Mouse (Mus musculus) frontal cortex, adult (tissue): ENCODE results near the gene Wnk4.
A peak's percentile ranks its signal among the peaks of the same experiment; 100 is the strongest.

Experiments used
- ATAC-seq: cut with Nextera tagmentation; 2 replicates; pipeline ENCODE4 v1.9.2; 2017; ENCODE audit warnings: mild to moderate bottlenecking, moderate library complexity, mixed read lengths; ENCODE audit not compliant: low TSS enrichment

Gene Wnk4

DNA sequence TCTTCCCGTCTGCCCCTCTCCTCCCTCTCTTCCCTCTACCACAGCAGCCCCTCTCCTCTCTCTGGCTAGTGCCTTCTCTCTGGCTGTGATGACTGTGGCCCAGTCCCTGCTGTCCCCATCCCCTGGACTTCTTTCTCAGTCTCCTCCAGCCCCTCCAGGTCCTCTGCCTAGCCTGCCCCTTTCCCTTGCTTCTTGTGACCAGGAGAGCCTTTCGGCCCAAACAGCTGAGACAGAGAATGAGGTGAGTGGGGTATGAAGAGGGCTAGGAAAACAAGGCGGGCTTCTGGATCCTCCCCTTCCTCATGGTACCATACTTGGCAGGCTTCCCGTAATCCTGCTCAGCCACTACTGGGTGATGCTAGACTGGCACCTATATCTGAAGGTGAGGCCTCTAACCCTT is 14.9 kb downstream of the Wnk4 start:
- no peak for ATAC-seq

DNA sequence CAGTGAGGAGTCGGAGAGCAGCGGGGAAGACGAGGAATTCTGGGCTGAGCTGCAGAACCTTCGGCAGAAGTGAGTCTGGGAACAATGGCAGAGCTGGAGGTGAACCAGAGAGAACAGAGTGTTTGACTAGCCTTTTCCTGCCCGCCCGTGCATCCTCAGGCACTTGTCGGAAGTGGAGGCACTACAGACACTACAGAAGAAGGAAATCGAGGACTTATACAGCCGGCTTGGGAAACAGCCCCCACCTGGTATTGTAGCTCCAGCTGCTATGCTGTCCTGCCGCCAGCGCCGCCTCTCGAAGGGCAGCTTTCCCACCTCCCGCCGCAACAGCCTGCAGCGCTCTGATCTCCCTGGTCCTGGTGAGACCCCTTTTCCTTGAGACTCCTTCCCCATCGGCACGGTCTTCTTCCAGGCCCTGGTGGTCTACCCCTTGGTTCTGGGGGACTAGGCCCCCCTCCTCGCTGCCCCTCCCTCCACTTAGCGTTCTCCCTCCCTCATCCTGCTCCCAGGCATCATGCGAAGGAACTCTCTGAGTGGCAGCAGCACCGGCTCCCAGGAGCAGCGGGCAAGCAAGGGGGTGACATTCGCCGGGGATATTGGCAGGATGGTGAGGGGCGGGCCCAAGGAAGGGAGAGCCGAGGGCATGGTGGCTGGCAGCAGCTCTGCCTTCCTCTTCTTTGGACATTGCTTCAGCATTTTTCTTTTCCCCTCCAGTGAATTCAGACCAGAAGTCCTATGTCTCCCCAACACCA is 16.1 kb downstream of the Wnk4 start:
- no peak for ATAC-seq

DNA sequence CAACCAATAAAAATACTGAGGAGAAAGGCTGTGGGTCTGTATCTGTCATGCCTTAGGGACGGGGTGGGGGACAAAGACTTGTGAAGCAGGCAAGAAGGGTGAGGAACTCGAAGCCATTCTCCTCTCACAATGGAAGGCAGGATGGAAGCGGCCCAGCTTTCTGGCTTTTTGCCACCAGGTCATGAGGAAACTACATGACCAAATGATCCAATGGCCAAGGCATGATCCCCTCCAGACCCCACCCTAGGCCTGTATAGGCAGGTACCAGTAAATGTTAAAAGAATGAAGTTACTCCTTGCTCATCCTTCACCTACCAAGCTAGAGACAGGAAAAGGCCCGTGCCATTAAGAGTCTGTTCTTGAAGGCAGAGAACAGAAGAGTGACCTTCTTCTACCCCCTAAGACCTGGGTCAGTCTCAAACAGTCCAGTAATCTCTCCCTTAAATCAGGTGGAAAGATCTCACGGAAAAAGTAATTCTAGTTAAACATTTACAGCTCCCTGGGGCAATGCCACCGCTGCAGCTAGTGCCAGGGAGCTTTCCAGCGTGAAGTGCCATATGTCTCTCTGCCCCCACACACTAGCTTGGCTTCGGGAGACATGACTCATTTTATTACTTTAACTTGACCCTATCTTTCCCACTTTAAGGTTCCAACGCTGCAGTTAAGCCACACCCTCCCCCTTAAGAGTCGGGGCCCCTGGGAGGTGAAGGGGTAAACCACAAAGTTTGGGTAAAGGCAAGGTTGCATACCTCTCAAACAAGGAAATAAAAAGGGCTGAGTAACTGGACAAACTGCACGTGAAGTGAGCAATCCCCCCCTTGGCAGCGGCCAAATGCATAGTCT is 17.2 kb downstream of the Wnk4 start:
- no peak for ATAC-seq

DNA sequence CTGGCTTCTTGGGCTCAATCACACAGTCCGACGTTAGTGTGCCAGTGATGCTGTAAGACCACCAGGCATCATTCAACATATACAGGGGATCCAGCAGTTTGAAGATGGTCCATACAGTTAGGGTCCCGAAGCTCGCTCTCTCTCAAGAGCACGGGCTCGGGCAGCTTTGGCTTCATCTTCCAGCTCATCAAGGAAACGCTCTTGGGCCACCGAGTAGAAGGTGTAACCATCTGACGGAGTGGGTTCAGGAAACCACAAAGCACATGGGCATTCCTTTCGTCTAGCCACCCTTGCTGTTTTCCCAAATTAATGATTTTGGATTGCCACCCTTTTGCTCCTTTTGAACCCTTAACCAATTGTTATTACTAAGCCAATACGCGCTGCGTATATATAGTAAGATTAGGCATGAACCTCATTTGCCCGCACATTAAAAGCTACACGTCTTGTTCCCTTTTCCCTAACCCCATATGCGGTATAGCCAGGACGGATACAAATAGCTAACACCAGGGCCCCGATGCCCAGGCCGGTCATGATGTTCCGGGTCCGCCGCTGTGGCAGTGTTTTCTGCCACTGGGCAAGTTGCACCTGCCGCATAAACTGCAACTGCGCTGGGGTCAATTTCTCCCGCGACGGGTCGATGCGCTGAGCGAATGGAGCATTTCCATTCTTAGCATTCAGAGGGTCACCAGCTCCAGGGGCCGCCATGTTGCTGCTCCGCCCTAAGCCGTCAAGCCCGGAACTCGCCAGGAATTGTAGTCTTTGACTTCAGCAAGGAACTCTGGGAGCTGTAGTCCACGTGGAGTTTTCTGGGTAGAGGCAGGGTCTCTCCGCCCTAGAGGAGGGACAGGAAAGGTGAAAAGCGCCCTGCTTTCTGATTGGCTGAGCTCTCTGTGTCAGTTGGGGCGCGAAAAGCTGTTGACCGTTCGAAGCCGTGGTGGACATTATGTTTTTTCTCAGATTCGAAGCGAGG is 18.1 kb downstream of the Wnk4 start, which contains the start of the genes Cntd1 and Coa3:
Gene Cntd1 (plus strand): TSS at position 790 of the 970 bp plus-strand sequence.
Gene Coa3 (minus strand): TSS at position 892 of the 970 bp plus-strand sequence.
- ATAC-seq: peak; percentile 99

DNA sequence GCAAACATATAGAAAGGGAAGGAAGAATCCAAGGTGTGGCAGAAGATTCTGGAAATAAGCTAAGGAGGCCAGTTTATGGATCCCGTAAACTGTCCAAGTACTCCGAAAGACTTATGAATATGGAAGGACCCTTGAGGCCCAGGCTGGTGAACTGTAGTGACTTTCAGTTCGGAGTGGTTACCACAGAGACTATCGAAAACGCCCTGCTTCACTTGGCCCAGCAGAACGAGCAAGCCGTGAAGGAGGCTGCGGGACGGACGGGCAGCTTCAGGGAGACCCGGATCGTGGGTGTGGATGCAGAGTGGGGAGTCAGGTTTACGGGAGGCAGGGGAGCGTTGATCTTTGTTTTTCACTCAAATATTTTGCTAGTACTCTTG is 18.8 kb downstream of the Wnk4 start:
- peak; percentile 5; the same call in 1 of the 2 replicates for ATAC-seq

DNA sequence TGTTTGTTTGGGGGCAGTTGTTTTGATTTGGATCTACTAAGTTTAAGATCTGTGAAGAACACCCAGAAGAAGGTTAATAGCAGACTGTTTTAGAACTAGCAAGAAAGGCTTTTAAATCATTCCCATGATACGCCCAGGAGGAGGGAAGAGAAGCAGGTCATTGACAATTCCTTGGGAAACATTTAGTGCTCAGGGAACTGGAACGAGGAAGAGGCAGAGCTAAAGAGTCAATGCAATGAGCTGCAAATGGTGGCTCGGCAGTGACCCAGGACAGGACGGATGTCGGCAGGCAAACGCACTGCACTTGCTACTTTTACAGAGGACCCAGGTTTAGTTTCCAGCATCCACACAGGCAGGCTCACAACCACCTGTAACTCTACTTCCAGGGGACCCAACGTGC is 20.5 kb downstream of the Wnk4 start:
- ATAC-seq: no peak

DNA sequence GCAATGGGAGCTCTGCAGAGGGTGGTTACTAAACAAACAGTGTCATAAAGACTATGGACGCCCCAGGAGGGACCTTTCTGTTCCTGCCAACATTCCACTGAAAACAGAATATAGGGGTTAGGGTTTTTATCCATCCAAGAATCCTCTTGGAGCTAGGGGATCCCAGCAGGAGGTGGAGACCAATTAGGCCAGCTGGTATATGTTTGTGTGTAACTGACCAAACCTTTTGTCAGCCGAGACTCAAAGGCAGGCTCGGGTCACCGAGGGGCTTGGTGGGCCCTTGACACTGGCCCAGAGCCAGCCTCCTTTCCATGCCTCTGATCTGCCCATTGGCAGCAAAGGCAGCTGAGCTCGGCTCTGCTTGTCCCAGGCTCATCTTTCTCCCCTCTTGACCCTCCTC is 22.5 kb downstream of the Wnk4 start:
- no peak for ATAC-seq

DNA sequence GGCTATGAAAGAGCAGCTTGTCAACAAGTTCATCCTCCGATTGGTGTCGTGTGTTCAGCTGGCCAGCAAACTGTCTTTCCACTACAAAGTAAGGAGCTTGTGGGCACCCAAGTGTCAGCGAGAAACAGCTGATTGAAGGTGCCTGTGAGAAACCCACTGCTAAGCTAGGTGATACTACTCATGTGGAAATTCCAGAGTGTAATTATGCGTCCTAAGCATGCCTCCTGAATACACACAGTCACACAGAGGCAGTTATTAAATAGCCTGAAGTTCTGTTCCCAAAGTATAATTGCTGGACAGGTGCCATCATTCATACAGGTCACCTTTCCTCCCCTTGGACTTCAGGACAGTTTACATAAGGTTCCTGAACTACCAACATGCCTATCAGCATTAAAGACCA is 23.4 kb downstream of the Wnk4 start:
- no peak for ATAC-seq

DNA sequence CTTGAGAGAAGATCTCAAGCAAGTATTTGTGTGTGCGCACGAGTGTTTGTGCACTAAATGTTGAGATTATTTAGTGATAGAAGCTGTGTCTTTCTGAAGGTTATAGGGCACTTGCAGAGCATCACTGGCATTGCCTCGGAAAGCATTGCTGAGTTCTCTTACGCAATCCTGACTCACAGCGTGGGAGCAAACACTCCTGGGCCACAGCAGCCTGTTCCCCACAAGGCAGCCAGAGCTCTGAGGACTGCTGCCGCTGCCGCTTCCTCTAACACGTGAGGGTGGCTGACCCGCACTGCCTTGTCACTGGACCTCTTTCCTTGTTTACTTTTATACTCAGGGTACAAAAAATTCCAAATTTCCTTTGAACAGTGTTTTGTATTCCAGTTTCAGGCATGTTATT is 26.9 kb downstream of the Wnk4 start:
- ATAC-seq: no peak

DNA sequence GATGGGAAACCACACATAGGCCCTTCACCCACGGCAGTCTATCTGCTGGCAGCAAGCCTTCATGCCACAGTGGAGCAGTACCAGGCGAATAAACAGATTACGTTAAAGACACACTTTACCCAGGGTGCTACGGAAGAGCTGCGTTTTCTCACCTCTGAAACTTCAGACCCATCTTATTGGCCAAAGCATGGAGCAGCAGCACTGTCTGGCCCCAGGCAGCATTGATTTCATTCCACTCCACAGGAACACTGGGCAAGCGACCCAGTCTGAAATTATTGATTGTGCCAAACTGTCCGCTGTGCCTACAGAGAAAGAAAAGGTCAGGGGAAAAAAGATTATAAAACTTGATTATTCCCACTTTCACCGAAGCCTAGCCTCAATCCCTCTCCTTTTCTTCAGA is 30.9 kb downstream of the Wnk4 start:
- ATAC-seq: no peak

DNA sequence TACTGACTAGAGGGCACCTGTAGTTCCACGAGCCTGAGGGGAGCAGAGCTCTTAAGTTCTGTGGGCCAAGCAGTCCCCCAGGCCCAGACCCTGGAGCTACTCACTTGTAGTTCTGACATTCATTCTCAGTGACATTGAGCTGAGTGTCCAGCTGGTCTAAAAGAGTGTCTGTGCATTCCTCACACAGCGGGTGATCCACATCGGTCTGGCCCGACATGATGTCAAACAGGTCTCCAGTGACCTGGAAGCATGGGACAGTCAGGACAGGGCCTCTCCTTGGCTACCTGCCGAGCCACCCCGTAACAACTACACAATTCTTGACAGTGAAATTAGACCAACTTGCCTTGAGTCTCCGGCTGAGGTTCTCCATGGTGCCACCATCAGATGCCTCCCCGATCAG is 34.8 kb downstream of the Wnk4 start:
- no peak for ATAC-seq

DNA sequence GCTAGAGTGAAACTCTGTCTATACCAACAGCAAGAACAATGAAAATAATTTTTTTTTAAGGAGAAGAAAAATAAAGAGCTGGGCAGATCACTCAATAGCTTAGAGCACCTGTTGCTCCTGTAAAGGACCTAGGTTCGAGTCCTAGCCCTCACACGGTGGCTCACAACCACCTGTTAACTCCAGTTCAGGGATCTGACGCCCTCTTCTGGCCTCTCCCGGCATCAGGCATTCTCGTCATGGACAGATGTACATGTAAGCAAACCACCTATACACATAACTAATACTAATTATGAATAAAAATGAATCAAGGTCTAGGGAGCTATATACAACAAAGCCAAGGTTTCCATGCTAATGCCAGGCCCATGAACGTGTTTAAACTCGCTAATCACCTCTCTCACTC is 40.5 kb downstream of the Wnk4 start:
- no peak for ATAC-seq

DNA sequence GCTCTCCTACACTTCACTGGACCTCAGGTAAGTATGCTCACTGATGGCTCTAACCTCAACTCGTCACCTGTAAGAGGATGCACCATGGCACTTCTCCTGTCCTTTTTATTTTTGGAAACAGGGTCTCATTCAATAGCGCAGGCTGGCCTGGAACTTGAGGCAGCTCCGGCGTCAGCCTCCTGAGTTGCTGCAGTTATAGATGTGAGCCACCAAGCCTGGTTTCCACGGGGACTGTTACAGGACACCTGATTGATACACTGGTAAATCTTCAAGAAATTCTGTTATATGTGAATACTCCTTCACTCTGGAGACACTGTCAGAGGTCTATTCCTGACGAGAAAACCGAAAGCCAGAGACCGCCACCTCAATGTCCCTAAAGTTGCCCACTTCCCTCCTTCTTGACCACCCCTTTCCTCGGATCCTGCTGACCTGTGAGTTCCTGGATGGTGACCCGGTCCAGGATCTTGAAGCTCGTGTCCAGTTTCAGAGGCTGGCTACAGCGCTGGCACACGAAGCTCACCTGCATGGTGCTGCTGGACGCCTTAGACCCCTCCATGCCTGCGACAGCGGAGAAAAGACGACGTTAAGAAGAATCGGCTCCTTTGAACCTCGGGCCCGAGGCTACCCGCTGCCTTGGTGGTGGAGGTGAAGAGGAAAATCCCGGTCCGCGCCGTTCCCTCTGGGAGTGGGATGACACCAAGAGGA is 41.1 kb downstream of the Wnk4 start:
- no peak for ATAC-seq

DNA sequence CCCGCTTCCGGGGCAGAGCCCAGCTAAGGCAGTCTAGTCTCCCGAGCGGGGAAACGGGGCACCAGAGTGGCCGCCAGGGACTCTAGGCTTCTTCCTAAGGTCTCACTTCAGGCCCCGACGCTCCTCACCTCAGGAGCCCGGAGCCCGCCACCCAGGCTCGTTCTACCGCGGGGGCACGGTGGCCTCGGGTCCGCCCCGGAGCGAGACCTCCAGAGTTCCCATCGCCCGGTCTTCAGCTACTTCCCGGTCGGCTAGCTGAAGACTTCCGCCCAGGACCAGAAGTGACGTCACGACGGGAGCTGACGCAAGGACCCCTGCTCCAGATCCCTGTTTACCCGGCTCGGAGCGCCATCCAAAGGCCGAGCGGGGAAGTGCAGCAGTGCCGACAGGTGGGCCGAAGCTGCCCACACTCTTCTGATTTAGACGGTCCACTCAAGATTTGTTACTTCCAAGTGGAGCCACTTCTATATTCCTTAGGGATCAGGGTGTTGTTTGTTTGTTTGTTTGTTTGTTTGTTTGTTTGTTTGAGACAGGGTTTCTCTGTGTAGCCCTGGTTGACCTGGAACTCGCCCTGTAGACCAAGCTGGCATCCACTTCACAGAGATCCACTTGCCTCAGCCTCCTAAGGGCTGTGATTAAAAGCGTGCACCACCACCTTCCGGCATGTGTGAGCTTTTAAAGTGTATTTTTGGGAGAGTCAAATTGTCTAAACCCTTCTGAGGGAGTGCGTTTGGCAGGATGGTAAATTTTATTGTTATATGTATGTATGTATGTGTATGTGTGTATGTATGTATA is 41.8 kb downstream of the Wnk4 start, which contains the start of gene Becn1:
Gene Becn1 (minus strand): TSS at position 283 of the 795 bp plus-strand sequence.
- peak; percentile 99 for ATAC-seq

DNA sequence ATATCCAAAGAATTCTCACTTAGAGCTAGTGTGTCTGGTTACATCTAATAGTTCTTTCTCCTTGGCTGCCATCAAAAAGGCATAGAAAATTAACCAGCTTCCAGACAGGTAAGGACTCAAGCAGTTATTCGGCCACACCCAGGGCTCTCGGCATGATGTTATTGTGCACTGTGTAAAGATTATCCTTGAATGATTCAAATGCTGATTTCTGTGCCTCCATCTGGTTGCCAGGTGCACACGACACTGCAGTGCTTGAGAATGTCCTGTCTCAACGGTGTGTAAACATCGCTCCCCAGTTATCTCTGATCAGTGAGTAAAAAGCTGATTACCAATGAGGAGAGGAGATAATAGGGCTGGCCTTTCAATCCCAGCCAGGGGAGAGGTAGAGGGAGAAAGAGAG is 47.4 kb downstream of the Wnk4 start:
- ATAC-seq: no peak

DNA sequence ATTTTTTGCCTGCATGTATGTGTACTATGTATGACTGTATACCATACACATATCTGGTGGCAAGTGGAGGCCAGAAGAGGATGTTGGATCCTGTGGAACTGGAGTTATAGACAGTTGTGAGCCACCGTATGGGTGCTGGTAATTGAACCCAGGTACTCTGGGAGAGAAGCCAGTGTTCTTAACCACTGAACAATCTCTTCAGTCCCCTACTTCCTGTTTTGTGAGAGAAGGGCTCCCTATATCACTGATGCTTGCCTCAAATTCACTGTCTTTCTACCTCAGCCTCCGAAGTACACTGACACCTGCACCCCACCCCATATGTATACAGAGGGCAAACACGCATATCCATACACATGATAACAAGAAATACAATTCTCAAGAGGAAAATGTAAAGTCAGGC is 50.7 kb downstream of the Wnk4 start:
- no peak for ATAC-seq

DNA sequence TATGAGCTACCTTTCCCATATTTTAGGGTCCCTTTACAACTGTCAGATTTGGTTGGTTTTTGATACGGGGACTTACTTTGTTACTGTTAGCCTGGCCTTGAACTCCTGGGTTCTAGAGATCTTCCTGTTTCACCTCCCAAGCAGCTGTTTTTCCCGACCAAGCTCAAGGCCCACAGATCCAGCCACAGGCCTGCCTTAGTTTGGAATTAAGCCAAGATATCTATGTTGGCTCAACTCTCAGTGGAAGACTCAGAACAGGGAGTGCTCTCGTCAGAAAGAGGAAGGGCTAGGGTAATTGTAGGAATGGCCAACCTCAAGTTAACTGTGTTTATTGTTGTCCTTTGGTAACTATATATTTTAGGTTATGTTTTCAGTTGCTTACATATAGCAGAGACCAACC is 51.8 kb downstream of the Wnk4 start:
- ATAC-seq: no peak

DNA sequence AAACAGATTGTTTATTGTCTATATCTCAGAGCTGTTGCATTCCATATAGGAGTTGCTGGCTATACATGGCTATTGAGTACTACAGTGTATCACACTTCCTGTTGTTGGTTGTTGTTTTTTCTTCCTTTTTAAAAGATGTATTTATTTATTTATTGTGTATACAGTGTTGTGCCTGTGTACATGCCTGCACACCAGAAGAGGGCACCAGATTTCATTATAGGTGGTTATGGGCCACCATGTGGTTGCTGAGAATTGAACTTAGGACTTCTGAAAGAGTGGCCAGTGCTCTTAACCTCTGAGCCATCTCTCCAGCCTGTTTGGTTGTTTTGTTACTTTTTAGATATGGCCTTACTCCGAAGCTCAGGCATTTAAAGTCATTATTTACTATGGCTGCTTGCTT is 54.2 kb downstream of the Wnk4 start:
- no peak for ATAC-seq

DNA sequence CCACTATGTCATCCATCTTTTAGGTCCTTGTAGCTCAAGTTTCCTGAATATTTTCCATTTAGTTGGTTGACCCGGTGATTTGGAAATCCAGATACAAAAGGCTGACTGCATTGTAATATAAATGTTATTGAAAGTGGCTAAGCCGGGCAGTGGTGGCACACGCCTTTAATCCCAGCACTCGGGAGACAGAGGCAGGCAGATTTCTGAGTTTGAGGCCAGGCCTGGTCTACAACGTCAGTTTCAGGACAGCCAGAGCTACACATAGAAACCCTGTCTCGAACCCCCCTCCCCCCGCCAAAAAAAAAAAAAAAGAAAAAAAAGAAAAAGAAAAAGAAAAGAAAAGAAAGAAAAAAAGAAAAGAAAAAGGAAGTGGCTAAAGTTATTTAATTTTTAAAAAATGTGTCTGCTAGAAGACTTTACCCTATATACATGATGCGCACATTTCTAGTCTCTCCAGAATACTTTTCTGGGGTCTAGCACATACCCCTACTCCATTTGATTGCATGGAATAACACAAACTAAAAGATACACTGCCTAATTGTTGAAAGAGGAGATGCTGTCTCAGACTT is 54.8 kb downstream of the Wnk4 start:
- no peak for ATAC-seq
